Mouse (Mus musculus): ENCODE measurements around the gene Rubcn. TPM values are rescaled to one million over a fixed set of nuclear protein-coding genes. Genes with fewer than 3 reads are reported as not detected.

Gene Rubcn
- polyA plus RNA-seq, 1 experiment from 2014 or later: 41.3 TPM

DNA sequence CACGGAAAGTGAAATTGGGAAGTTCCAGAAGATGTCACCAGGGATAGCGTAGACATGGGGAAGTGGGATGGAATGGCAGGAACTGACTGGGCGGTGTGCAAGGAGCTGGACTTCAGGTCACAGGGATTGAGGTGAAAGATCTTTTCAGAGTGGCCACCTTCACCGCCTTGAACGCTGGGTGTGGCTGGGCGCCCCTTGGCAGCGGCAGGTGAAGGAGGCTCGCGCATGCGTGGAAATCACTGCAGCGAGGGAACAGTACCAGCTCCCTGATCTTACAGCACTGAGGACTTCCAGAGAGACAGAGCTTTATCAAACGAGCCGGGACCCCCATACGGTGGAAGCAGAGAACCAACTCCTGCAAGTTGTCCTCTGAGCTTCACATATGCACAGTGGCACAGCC is 63.0 kb downstream of the Rubcn start:
- H3K27ac ChIP-seq (ENCODE audit: low read length): no peak overlapping the region
- H3K36me3 ChIP-seq (ENCODE audit: control insufficient read depth, insufficient read depth, low read length): no peaks in the 10 kb centered on the region
- no peaks in the 10 kb centered on the region for H3K9me3 ChIP-seq (replicated peaks; ENCODE audit: control insufficient read depth, low read length, poor library complexity, severe bottlenecking)
- peak overlapping the region; percentile 68 for H3K4me2 ChIP-seq (ENCODE audit: low read length)
- WGBS: 25% methylated on average over 14 of the region's 14 CpGs
- H3K4me3 ChIP-seq (ENCODE audit: low read depth, low read length): peak overlapping the region; percentile 32
- no peaks in the 10 kb centered on the region for H3K27me3 ChIP-seq (ENCODE audit: control insufficient read depth, insufficient read depth, low read depth, low read length)
- peaks cover 6% of the 10 kb centered on the region for H3K4me1 ChIP-seq (ENCODE audit: control insufficient read depth, insufficient read depth, low read length)
- ATAC-seq: peak; percentile 51
- 0 out of 2 replicates have a peak overlapping the region, but pooled peaks have one; percentile 20 for H3K9ac ChIP-seq (ENCODE audit: low read depth, low read length)

DNA sequence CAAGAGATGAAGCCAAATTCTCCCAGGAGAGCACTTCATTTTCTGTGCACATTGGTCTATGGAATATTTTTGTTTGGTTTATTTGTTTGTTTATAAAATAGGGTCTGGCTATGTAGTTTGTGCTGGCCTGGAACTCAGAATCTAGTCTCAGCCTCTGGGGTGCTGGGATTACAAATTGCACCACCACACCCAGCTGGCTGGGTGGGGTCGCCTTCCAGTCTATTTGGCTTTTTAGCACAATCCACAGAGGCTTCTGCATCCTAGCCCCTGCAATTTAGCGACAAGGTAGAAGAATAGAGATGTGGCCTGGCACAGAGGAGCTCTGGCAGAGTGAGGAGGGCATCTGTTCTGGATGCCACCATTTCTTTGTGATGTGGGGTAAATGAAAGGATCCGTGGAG is 63.8 kb downstream of the Rubcn start:
- 62% methylated on average over 3 of the region's 3 CpGs for WGBS

DNA sequence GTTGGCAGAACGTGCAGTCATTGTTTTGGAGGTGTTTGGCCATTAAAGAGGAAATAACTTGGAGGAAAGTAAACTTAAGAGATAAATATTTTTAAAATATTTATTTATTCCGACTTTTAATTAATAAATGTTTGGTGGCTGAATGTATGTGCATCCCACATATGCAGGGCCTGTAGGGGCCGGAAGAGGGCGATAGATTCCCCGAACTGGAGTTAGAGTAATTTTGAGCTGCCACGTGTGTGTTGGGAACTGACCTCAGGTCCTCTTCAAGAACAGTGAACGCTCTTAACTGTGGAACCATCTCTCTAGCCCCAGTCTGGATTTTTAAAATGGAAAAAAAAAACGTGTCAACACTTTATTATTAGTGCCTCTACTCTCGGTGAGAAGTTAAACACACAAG is 64.2 kb downstream of the Rubcn start:
- no peak for ATAC-seq
- Histone ChIP-seq H3K4me3 (ENCODE audit: low read depth, low read length) (no peak overlapping the region), H3K27ac (ENCODE audit: low read length) (no peak overlapping the region), H3K36me3 (ENCODE audit: control insufficient read depth, insufficient read depth, low read length) (no peaks in the 10 kb centered on the region), H3K27me3 (ENCODE audit: control insufficient read depth, insufficient read depth, low read depth, low read length) (no peaks in the 10 kb centered on the region), H3K9me3 (replicated peaks; ENCODE audit: control insufficient read depth, low read length, poor library complexity, severe bottlenecking) (no peaks in the 10 kb centered on the region), H3K4me1 (ENCODE audit: control insufficient read depth, insufficient read depth, low read length) (peaks cover 6% of the 10 kb centered on the region), H3K4me2 (ENCODE audit: low read length) (peak overlapping the region; percentile 26; the same call in 1 of the 2 replicates), H3K9ac (ENCODE audit: low read depth, low read length) (no peak overlapping the region)
- WGBS: 51% methylated on average over 9 of the region's 9 CpGs

More for the DNA sequence above, 63.8 kb downstream of the Rubcn start:
- no peaks in the 10 kb centered on the region for H3K9me3 ChIP-seq (replicated peaks; ENCODE audit: control insufficient read depth, low read length, poor library complexity, severe bottlenecking)
- H3K27me3 ChIP-seq (ENCODE audit: control insufficient read depth, insufficient read depth, low read depth, low read length): no peaks in the 10 kb centered on the region
- no peaks in the 10 kb centered on the region for H3K36me3 ChIP-seq (ENCODE audit: control insufficient read depth, insufficient read depth, low read length)
- no peak overlapping the region for H3K4me2 ChIP-seq (ENCODE audit: low read length)
- H3K27ac ChIP-seq (ENCODE audit: low read length): no peak overlapping the region
- H3K4me1 ChIP-seq (ENCODE audit: control insufficient read depth, insufficient read depth, low read length): peaks cover 6% of the 10 kb centered on the region
- ATAC-seq: no peak
- H3K9ac ChIP-seq (ENCODE audit: low read depth, low read length): no peak overlapping the region
- no peak overlapping the region for H3K4me3 ChIP-seq (ENCODE audit: low read depth, low read length)

DNA sequence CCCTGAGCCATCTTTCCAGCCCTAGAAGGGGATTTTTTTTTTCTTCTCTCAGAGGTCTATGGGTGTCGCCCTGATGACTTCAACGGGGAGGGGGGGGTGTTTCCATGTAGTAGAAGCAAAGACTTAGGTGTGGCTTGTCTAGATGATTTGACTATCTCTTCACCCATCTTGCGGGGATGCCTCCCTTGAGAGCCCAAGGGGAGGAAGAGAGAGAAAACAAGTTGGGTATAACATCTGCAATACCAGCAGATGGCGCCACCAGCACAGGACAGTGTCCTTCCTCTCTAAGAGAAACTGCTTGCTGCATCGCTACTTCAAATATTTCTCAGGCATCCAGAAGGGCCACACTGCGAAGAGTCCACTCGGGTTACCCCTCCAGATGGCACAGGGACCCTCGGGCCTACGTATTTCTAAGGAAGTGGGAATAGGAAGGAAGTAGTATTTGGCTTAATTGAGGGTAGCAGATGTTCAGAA is 64.6 kb downstream of the Rubcn start:
- 4% methylated on average over 9 of the region's 9 CpGs for WGBS
- Histone ChIP-seq H3K36me3 (ENCODE audit: control insufficient read depth, insufficient read depth, low read length) (no peaks in the 10 kb centered on the region), H3K27ac (ENCODE audit: low read length) (no peak overlapping the region), H3K9ac (ENCODE audit: low read depth, low read length) (no peak overlapping the region), H3K4me3 (ENCODE audit: low read depth, low read length) (no peak overlapping the region), H3K4me2 (ENCODE audit: low read length) (peak overlapping the region; percentile 26; the same call in 1 of the 2 replicates), H3K27me3 (ENCODE audit: control insufficient read depth, insufficient read depth, low read depth, low read length) (no peaks in the 10 kb centered on the region), H3K9me3 (replicated peaks; ENCODE audit: control insufficient read depth, low read length, poor library complexity, severe bottlenecking) (no peaks in the 10 kb centered on the region), H3K4me1 (ENCODE audit: control insufficient read depth, insufficient read depth, low read length) (peaks cover 6% of the 10 kb centered on the region)
- ATAC-seq: peak; percentile 28; the same call in 1 of the 2 replicates

DNA sequence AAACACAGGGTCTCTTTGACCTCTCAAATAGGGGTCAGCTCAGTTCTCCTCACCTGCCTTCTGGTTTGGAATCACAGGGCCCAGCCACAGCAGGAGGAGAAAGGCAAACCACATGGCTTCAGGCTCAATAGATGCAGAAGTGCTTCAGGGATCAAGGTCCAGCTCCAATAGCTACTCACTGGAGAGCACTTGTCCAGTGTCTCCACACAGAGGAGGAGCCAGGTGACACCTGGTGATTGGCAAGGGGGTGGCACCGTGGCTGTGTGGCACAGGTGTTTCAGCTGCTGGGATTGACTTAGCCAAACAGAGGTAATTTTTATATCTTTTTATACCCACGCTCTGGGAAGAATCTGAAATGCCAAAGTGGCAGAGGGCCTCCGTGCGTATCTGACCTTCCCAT is 67.2 kb downstream of the Rubcn start, which contains the start of gene Smbd1:
Smbd1 (minus strand) TSS at position 157 of the 400 bp plus-strand sequence.
- H3K4me3 ChIP-seq (ENCODE audit: low read depth, low read length): no peak within 1 kb of the TSS
- H3K27me3 ChIP-seq (ENCODE audit: control insufficient read depth, insufficient read depth, low read depth, low read length): no peaks in the 10 kb centered on the region
- H3K9ac ChIP-seq (ENCODE audit: low read depth, low read length): no peak within 1 kb of the TSS
- H3K9me3 ChIP-seq (replicated peaks; ENCODE audit: control insufficient read depth, low read length, poor library complexity, severe bottlenecking): no peaks in the 10 kb centered on the region
- H3K4me1 ChIP-seq (ENCODE audit: control insufficient read depth, insufficient read depth, low read length): peaks cover 6% of the 10 kb centered on the region
- ATAC-seq: no peak
- 89% methylated on average over 4 of the region's 4 CpGs for WGBS
- H3K27ac ChIP-seq (ENCODE audit: low read length): no peak within 1 kb of the TSS
- no peak within 1 kb of the TSS for H3K4me2 ChIP-seq (ENCODE audit: low read length)
- H3K36me3 ChIP-seq (ENCODE audit: control insufficient read depth, insufficient read depth, low read length): no peaks in the 10 kb centered on the region

DNA sequence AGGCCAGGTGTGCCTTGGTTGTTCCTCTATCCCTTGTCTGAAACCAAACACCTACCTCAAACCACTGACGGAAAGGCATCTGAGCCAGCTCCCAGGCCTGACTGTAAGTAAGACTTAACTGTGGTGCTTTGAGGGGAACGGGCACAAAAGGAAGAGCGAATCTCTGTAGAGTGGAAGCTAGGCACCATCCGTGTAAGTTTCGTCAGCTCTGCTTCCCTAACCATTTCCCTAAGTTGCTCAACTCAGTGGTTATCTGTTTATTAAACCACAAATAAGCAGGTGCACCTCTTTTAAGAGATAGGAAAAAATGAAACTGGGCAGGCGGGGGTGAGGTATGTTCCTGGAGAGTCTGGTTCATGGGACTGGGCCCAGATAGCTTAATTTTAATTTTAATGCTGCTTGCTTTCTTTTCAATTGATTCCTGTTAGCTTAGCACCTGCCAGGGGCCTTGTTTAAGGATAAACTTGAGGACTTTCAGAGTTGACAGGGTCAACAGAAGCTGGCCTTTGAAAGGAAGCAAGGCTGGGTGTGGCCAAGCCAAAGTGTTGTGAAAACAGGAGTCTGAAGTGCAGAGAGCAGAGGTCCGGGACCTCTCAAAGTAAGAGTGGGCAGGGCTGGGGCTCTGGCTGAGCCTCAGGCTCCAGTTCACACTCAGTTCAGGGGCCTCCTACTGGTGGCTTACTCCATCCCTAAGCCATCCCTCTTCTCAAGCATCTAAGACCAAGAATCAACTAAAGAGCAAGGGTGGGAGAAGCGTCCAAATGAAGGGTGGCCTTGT is 70.0 kb downstream of the Rubcn start:
- ATAC-seq: no peak
- Histone ChIP-seq H3K27ac (ENCODE audit: low read length) (no peak overlapping the region), H3K4me3 (ENCODE audit: low read depth, low read length) (no peak overlapping the region), H3K36me3 (ENCODE audit: control insufficient read depth, insufficient read depth, low read length) (no peaks in the 10 kb centered on the region), H3K27me3 (ENCODE audit: control insufficient read depth, insufficient read depth, low read depth, low read length) (no peaks in the 10 kb centered on the region), H3K4me2 (ENCODE audit: low read length) (no peak overlapping the region), H3K4me1 (ENCODE audit: control insufficient read depth, insufficient read depth, low read length) (no peaks in the 10 kb centered on the region), H3K9ac (ENCODE audit: low read depth, low read length) (no peak overlapping the region), H3K9me3 (replicated peaks; ENCODE audit: control insufficient read depth, low read length, poor library complexity, severe bottlenecking) (no peaks in the 10 kb centered on the region)
- 60% methylated on average over 8 of the region's 8 CpGs for WGBS

DNA sequence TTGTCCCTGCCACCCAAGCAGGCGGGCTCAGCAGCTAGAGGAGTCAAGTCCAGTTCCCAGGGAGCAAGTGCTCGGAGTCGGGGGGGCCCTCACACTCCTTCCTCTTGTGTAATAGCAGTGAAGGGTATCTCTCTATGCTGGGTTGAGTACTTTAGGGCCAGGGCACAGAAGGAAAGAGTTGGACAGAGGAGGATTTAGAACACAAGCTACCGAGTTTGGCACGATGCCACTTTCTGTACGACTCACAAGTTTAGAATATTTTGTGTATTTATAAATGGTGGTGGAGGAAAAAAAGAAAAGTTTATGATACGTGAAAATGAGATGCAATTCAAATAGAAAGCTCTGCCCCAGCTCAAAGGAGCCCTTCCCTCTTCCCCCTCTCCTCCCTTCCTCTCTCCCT is 72.4 kb downstream of the Rubcn start:
- no peak for ATAC-seq

DNA sequence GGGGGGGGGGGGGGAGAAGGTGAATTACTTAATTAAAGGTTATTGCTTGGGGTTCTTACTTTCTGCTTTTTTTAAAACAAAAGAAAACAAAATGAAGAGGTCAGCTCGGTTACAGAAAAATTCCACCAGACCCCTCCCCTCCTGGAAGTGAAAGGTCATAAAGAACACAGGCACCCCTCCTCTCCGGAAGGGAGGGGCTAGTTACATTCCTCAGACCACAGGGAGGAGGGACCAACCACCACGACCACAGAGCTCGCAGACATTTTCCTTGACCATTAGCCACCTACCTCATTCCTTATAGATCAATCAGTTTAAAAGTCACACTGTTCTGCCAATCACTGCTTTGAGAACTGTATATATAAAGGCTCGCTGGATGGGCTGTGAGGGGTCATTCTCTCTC is 73.7 kb downstream of the Rubcn start:
- H3K4me2 ChIP-seq (ENCODE audit: low read length): no peak overlapping the region
- no peaks in the 10 kb centered on the region for H3K9me3 ChIP-seq (replicated peaks; ENCODE audit: control insufficient read depth, low read length, poor library complexity, severe bottlenecking)
- no peaks in the 10 kb centered on the region for H3K4me1 ChIP-seq (ENCODE audit: control insufficient read depth, insufficient read depth, low read length)
- H3K36me3 ChIP-seq (ENCODE audit: control insufficient read depth, insufficient read depth, low read length): no peaks in the 10 kb centered on the region
- H3K9ac ChIP-seq (ENCODE audit: low read depth, low read length): no peak overlapping the region
- no peaks in the 10 kb centered on the region for H3K27me3 ChIP-seq (ENCODE audit: control insufficient read depth, insufficient read depth, low read depth, low read length)
- H3K4me3 ChIP-seq (ENCODE audit: low read depth, low read length): no peak overlapping the region
- 67% methylated on average over 5 of the region's 5 CpGs for WGBS
- no peak for ATAC-seq
- no peak overlapping the region for H3K27ac ChIP-seq (ENCODE audit: low read length)

More for the DNA sequence above, 72.4 kb downstream of the Rubcn start:
- no peak overlapping the region for H3K4me2 ChIP-seq (ENCODE audit: low read length)
- H3K9me3 ChIP-seq (replicated peaks; ENCODE audit: control insufficient read depth, low read length, poor library complexity, severe bottlenecking): no peaks in the 10 kb centered on the region
- H3K4me1 ChIP-seq (ENCODE audit: control insufficient read depth, insufficient read depth, low read length): no peaks in the 10 kb centered on the region
- no peaks in the 10 kb centered on the region for H3K27me3 ChIP-seq (ENCODE audit: control insufficient read depth, insufficient read depth, low read depth, low read length)
- no peak overlapping the region for H3K9ac ChIP-seq (ENCODE audit: low read depth, low read length)
- H3K4me3 ChIP-seq (ENCODE audit: low read depth, low read length): no peak overlapping the region
- no peaks in the 10 kb centered on the region for H3K36me3 ChIP-seq (ENCODE audit: control insufficient read depth, insufficient read depth, low read length)
- WGBS: 79% methylated on average over 7 of the region's 7 CpGs
- no peak overlapping the region for H3K27ac ChIP-seq (ENCODE audit: low read length)

DNA sequence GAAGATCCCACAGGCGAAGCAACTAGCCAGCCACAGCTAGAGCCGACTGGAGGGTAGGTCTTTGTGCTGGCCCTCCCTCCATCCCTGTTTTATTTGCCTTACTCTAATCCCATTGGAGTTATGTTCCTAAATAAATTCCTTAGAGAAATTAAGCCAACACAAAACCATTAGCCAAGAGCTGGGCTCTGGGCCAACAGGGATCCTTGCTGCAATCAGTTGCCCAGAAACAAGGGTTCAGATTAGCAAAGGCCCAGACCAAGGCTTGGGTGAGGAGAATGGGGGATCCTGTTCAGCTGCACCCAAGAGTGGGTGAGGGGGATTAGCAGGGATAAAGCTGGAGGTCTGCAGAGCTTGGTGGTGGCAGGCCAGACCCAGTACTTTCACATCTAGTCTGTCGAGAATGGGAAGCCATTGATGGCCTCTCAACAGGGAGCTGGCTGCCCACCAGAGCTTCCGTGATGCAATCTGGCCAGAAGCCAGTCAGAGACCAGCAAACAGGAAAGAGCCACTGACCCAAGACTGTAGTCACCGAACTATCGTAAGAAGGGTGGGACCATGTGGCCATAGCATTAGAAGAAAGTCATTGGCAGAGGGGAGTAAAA is 74.2 kb downstream of the Rubcn start:
- Histone ChIP-seq H3K4me1 (ENCODE audit: control insufficient read depth, insufficient read depth, low read length) (no peaks in the 10 kb centered on the region), H3K4me2 (ENCODE audit: low read length) (no peak overlapping the region), H3K9me3 (replicated peaks; ENCODE audit: control insufficient read depth, low read length, poor library complexity, severe bottlenecking) (no peaks in the 10 kb centered on the region), H3K36me3 (ENCODE audit: control insufficient read depth, insufficient read depth, low read length) (no peaks in the 10 kb centered on the region), H3K27ac (ENCODE audit: low read length) (peak overlapping the region; percentile 17; the same call in 1 of the 2 replicates), H3K4me3 (ENCODE audit: low read depth, low read length) (no peak overlapping the region), H3K9ac (ENCODE audit: low read depth, low read length) (no peak overlapping the region), H3K27me3 (ENCODE audit: control insufficient read depth, insufficient read depth, low read depth, low read length) (no peaks in the 10 kb centered on the region)
- peak; percentile 91 for ATAC-seq
- WGBS: 45% methylated on average over 6 of the region's 6 CpGs
